Mouse (Mus musculus) frontal cortex, adult 2 months (tissue): ENCODE measurements at regions not wholly inside any gene's neighbourhood (a gene's known extent, or its start where the extent isn't known, plus 50 kb on each side); places are given as distances from the start of the nearest gene placed in this dataset.

ENCODE experiments used
- DNase-seq, 2 experiments: peaks; one replicate each; pipeline ENCODE4 v3.0.0; 2022; ENCODE audit warnings: low spot score in 1 of 2; ENCODE audit errors: extremely low spot score in 1 of 2

DNA sequence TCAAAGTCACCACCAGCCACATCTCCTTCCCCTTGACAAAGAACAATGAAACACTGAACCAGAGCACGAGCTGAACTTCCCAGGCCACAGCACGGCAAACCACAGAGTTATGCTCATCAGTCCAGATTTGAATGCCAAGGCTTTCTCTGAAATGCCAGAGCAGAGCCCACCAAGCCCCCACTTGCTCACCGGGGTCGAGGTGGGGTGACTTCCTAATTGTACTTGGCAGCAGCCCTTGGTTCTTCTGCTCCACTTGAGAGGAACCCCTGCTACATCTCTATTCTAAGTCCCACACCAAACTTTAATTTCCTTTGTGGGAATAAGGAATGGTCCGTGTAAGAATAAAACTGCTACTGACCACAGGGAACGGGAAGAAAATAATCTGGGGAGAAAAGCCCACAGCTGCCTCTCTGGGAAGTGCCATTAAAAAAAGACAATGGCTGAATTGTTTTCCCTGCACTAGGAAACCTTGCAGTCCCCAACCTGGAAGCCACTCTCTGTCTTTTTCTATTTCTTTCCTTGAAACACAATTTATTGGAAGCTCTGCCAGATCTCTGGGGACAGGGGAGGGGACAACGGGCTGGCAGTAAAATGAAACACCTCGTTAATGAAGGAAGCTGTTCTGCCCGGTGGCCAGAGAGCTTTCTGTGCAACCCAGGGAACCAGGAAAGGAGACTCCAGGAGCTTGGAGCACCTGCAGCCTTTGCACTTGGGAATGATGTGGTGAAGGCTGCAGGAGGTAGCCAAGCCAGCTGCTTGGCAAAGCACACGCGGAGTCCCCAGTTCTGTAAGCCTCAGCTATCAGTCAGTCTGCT, 215.6 kb upstream of the Usp24 start:
- no peak for DNase-seq

DNA sequence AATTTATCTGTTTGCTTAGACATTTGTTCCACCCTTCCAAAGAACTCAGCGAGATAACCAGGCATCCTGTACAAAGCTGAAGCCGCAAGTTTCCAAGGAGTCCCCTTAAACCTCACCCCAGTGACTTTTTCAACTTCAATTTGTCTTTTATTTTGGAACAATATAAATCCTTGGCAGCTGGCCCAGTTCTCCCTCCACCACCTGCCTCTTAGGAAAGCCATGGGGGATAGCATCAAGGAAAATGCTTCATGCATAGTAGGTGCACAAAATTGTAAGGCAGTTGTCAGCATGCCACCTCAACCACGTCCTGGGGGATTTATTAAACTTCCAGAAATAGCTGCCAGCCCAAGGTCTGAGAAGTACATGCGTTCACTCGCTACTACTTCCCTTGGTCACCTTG, 214.1 kb upstream of the Usp24 start:
- no peak for DNase-seq

DNA sequence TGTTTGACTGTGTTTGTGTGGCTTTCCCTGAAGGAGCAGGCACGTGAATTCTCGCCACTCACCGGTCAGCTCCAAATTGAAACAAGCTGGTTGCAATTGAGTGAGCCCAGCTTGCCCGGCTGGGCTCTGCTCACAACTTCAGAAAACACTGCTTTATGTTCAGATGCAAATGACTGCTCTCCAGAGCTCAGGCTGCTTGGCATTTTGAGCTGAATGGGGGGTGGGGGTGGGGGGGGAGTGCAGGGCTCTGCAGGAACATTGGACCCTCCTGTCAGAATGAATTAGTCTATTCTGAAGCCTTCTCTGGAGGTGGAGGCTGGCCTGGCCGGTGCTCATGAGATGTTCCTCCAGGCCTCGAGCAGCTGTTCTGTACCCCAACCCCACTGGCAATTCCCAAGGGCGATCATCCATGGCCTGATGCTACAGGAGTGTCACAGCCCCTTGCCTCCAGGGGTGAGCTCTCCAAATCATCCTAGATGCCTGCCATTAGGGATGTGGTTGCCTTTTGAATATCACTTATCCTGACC, 213.5 kb upstream of the Usp24 start:
- no peak for DNase-seq

DNA sequence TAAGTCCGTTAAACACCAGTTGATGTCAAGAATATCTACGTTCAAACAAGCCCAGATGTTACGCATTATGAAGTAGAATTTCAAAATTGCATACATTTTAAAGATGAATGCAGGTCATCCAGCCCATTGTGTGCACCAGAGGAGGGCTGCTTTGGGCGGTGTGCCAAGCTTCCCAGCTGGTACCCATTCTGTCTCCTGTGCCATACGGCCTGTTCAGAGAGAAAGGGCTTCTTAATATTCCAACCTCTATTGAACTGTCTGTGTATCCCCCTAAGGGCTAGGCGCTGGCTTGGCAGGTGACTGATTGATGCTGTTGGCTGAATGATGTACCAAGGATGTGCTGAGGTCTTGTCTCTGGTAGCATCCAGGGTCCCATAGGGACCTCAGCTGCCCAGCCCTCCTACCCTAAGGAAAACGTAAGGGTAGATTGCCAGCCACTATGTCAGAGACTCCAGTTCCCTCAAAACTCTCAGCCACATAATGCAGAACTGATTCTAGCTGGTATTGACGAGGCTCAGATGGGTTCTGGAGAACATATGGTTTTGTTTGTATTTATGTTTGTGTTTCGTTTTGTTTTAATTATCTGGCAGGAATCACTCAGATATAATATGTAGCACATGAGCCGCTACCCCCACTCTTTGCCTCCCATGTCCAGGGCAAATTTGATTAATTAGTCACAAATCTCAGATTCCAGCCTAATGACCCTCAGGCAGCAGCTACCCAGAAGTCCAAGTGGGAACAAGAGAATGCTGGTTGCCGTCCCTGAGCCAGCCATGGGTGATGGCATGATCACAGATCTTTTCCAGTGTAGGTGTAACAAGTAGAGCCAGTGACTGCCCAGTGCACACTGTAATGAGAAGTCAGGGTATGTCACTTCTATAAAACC, 212.0 kb upstream of the Usp24 start:
- DNase-seq: no peak

DNA sequence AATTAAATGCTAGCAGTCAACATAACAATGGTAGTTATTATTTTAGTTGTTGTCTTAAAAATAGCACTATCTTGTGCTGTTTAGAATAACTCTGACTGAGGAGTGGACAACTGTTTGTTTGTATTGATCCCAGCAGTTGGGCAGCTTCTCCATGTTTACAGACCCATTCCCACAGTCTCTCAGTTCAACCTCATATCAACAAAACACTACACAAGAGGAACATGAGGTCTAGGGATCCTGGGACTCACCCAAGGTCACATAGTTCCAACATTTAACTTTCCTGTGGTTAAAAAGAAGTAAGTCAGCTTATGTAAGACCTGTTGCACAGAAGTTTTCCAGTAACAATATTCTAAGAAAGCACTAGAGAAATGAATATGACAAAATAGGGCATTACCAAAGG, 203.0 kb upstream of the Usp24 start:
- DNase-seq: no peak

DNA sequence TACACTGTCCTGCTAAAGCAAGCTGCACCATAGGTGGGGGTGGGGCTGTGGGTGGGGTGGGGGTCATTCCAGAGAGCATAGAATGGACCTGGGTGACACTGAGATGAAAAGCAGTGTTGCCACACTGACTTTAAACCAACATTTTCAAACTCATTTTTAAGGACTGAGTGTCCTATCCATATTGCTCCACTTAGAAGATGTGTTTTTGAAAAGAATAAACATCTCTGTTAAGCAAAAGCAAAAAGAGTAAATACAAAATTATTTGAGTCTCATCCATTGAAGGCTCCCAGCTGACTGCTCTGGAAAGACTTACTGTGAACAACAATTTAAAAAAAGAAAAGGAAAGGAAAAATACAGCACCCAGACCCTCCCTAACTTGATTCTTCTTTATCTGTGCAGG, 202.3 kb upstream of the Usp24 start:
- DNase-seq: no peak

DNA sequence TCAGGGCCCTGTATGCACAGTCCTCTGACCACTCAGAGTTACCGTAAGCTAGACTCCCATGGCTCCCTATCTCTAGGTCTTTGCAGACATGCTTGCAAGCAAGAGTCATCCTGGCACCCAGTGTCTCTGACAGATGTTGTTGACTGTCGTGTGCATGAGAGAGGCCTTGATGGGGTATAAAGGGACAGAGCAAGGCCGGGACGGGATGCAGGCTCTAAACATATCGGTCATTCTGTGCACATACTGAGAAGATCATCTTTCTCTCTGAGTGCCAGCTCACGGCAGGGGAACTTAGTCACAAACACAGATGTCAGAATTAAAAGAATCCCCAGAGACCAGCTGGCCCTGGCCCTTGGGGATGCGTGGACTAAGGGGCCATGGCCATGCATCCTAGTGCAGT, 199.4 kb upstream of the Usp24 start:
- DNase-seq: no peak

DNA sequence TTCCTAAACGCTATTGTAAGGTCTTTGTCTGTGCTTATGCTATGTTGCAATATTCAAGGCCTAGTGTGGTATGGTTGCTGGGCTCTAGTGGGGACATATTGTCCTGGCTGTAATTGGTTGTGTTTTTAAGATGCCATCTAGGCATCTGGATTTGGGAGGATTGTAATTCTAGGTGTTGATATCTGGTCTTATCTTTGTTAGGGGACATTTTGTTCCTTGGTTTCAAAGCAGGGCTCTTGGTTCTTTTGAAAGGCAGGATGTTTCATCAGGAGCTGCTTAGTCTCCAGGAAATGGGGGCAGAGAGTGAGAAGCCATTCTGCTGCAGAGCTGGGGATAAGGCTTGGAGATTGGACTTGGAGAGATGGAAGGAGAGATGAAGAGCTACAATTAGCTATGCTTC, 194.7 kb upstream of the Usp24 start:
- no peak for DNase-seq

DNA sequence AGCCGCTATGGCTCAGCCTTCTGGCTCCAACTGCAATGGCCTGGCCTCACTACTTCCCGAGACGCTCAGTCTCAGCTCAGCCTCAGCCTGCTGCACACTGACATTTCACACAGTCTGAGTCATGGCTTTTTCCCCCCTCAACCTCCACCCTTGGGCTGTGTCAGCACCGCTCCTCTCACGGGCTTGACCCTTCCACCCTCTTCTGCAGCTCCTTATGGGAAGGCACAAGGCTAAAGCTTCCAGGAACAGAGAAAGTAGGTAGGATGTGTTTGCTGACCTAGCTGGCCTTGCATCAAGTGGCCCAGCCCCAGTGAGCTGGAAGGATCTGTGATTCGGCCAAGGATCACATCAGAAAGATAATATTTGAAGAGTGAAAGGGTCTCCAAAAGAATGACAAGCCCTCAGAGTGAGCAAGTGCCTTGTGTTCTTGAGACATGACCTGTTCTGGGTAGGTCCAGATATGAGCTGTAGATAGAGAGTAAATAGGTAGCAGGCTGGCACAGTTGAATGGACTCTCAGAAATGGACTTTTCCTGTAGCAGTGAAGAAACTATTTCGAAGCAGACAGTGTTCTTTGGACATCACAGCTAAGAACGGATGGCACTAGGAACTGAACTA, 192.9 kb upstream of the Usp24 start:
- no peak for DNase-seq

DNA sequence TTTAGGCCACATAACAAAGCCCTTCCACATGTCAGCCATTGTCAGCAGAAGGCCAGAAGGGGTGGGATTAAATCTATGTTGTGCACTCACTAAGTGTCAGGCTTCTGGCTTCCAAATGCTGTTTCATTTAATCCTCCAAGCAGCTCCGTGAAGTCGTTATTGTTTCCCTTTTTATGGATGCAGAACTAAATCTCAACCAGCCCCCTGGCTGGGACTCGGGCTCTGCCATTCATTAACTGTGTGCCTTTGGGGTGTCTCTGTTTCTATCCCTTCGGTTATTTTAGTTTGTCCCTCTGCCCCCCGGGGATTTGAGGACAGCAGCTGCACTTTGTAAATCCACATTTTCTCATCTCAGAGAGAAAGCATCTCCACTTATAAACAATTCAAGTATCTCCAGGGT, 188.8 kb upstream of the Usp24 start:
- DNase-seq: no peak

DNA sequence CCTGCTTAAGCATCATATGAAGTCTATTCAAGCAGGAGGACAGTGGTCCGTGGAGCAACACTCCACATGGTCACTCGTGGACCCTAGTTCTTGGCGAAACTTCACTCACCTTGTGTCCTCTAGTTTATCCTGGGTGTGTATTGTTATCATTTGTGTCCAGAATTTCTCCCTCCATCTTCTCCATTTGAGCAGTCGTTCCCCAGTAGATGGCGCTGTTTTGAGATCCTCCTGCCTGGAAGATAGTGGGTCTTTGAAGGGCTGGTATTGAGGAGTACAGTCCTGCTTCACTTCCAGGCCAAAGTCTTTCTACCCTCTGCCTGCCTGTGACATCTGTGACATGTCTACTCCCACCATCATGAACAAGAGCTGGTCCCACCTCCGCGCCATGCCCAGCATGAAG, 188.4 kb upstream of the Usp24 start:
- peak in 1 of 2 experiments; percentile 49 for DNase-seq

DNA sequence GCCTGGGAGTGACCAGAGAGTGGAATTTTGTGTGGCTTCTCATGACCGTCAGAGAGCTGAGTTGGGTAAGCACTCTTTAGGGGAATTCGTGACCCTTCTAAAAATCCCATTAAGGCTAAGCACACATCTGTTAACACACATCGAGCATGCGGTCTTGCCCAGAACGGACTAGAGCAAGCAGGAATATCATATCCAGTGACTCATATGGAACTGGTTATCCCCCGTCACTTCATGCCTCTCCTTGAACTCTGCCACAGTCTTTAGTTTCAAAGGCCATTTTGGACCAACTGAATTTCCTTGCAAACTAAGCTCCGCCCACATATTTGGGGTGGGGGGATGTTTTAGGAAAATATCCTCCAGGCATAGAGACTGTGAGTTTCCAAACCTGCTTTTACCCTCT, 186.7 kb upstream of the Usp24 start:
- no peak for DNase-seq

DNA sequence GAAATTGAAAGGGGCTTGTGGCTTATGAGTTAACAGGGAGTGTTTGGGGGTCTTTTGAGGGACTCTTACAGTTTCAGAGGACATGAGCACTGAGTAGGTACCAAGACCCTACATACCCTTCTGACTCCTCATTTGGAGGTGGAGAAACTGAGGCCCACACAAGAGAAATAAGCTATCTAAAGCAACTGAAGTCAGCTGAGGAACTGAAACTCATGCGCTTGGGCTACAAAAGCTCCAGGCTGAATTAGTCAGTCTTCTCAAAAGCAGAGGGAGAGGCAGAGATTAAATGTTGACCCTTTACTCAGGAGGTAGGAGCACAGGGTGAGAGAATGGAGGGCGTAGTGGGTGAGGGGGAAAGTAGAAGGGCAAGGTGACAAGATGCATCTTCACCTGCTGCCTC, 186.2 kb upstream of the Usp24 start:
- no peak for DNase-seq

DNA sequence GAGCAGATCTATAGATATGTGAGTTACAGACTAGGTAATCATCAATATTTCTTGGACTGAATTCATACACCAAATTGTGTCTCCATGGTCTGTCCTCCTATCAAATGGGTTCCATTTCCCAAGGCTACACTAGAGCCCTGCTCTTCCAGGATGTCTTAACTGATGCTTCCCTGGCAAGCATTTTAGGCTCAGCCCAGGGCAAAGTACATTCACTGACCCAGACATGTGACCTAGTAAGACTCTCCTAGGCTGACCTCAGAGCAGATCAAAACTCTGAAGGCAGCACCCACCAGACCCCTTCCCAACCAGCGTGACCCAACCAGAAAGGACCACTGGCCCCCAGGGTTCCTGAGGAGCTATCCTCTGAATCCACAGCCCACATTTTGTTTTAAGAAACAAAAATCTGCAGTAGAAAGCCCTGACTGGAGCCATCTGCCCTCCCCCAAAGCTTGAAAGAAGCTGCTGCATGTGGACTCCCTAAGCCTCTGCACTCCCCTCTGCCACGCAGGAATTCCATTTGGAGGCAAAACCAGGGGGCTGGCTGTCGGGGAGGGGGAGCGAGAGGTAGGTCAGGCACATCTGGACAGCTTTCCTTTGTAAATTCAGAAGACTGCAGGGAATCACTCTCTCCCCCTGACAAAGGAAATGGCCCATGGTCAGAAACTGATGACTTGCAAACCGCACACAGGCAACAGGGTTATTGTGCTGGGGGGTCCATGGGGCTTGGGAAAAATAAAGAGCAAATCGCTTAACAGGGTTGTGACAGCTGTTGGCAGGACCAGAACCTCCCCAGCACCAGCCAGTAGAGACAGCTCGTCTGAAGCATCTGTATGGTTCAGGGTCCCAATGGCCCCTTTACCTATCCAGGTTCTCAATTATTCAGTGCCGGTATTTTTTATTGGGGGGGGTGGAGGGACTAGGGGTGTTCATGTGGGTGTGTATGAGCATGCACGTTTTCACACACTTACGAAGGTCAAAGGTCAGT, 182.0 kb upstream of the Usp24 start:
- no peak for DNase-seq

DNA sequence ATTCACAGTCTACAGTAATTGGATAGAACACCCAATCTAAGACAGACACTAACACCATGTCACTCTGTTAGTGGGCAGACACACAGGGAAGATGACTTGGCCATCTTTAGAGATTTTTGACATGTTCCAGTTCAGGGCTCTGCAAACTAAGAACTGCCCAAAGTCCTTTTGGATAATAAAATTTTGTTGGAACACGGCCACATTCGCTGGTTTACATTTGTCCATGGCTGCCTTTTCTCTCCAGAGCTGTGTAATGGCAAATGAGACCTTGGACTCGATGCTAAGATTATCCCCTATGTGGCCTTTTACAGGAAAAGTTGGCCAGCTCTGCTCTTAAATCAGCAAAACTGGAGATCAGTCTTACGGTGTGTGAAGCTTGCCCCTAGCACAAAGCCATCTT, 173.3 kb upstream of the Usp24 start:
- no peak for DNase-seq

DNA sequence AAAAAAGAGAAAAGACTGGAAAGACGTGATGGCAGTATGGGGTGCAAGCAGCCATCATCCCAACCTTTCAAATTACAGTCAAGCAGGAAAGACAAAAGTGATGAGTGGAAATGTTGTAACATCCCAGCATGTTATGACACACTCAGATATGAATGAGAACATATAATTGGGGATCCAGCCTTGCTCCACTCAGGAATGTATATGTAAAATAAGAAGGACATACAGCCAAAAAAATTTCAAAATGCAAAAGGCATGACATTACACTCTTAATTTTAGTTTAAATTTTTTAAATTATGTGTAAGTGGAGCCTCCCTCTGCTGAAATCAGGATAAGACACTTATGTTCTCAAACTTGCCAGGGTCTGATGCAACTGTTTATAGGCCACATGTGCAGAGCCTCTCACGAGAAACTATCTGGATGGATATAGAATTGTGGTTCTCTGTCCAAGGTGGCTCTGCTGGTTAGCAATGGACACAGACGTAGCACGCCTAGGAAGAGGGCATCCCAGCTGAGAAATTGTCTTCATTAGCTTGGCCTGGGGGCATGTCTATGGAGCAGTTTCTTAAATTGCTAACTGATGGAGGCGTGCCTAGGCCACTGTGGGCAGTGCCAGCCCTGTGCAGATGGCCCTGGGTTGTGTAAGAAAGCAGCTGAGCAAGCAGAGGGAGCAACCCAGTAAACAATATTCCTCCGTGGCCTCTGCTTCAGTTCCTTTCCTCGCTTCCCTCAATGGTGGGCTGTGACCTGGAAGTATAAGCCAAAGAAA, 171.5 kb upstream of the Usp24 start:
- DNase-seq: no peak

DNA sequence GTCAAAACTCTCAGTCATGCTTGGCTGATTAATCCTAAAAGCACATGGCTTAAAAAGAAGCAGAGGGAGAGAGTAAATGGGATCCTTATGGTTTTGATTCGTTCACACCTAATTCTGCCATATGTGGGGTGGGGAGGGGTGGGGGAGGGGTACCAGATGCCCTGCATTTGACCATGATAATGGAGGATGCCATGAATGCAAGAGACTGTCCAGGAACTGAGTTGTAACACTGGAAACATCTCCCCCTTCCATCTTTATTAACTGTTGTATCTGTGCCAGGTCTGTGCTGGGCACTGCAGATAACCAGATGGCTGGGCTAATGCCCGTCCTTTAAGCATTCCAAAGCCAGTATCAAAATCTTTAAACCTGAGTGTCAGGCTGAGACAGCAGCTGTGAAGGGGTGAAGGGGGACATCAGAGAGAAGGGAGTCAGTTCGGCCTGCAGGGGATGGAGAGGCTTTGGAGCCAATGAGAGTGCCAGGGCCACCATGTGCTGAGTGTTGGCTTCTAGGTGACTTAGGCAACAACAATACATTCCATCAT, 169.0 kb upstream of the Usp24 start:
- DNase-seq: no peak

DNA sequence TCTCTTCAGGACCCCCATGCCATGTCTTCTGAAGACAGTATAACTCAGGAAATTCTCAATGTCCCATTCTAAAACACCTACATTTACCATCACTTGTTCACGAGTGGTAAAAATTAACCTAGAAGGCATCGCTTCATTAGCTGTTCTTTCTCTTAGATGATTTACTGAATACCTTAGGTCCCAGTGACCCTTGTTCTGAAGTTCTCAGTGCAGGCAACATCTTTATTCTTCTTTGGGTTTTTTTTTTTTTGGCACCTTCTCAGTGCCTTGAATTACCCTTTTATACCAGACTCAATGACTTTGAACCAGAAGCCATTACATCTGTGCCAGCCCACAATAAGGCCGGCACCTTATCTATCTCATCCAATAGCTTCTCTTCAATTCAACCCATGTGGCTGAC, 167.1 kb upstream of the Usp24 start:
- no peak for DNase-seq

DNA sequence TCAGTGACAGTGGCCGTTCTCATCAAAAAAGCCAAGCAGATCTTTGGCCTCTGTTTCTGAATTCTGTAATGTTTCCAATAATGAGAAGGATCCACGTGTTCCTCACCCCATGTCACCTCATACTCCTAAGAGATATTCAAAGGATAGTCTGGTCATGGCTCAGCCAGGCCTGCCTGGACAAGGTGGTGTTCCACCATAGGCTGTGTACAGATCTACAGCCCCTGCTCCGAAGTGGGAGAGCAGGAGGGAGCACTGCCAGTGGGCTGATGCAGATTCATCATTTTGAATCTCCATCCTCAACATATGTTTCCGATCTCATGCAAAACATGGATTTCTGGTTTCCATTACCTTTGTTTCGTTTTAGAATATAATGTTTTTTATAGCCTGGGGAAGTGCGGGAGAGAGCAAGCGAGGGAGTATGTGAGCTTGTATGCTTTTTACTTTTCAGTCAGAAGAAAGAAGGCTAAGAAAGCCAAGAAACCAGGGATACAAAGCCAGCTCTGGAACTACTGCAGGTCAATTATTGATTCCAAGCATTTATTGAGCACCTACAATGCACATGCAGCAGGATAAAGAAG, 166.5 kb upstream of the Usp24 start:
- no peak for DNase-seq
